Mouse (Mus musculus) embryo, embryonic 9.5 days (tissue): ENCODE measurements at regions not wholly inside any gene's neighbourhood (a gene's known extent, or its start where the extent isn't known, plus 50 kb on each side); places are given as distances from the start of the nearest gene placed in this dataset.
A peak's percentile ranks its signal among the peaks of the same experiment; 100 is the strongest.

Experiments
- DNase-seq: peaks from one replicate; pipeline ENCODE4 v3.0.0-alpha.2; 2017; ENCODE audit errors: extremely low spot score

GRCm38 (mm10) chr1:57032407-57032806, 54.0 kb upstream of the Satb2 start:
- no peak for DNase-seq

GRCm38 (mm10) chr1:57033244-57033643, 54.8 kb upstream of the Satb2 start:
- DNase-seq: no peak

DNA sequence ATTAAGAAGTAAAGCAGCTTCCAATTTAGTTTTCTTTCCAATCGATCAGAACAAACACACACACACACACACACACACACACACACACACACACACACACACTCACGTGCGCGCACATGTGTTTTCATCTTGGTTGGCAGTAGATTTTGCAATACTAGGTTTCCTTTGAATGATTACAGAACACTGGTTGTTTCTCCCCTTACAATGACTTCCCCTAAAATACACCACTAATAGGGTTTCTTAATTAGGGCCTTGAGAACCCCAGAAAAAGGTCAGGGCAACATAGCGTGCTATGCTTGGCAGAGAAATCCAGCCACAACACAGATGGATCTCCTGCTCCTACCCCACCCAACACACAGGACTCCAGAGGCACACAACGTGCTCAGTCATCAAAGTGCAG, 56.0 kb upstream of the Satb2 start:
- no peak for DNase-seq

DNA sequence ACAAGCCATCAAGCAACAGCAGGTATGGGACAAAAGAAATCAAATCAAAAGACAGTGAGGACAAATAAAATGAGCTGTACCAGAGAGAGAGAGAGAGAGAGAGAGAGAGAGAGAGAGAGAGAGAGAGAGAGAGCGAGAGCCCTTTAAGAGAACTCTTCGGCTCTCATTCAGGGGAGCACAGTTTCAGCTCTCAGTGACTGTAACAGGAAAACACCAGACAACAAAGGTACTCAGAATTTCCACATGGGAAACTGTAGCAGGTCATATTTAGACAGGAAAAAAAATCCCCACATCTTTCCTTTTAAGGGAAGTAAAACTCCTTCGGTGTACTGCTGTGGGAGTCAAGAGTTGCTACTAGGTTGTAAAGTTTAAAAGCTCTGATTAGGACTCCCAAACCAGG, 57.9 kb upstream of the Satb2 start:
- no peak for DNase-seq

- DNase-seq: no peak
These were observed 61.8 kb upstream of the Satb2 start for GRCm38 (mm10) chr1:57040201-57040600.

GRCm38 (mm10) chr1:57041578-57041977, 63.1 kb upstream of the Satb2 start:
- no peak for DNase-seq

- no peak for DNase-seq
These were observed 75.4 kb upstream of the Satb2 start for GRCm38 (mm10) chr1:57053836-57054235.

DNA sequence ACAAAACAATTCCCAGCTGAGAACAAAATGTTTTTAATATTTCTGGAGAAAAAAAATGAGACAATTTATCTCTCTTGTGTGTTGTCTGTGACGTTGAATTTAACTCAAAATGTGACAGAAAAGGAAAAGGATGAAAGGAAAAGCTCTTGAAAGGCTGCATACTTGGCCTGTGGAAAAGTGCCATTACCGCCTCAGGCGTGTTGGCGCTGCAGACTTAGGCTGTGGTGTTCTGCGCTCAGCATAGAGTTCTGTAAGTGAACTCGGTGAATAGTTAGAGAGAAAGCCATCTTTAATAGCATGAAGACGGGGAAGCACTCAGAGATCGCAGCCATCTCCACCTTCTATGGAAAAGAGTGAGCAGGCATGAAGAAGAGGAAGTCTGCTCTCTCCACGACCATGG, 77.5 kb upstream of the Satb2 start:
- no peak for DNase-seq

GRCm38 (mm10) chr1:57059216-57059615, 80.8 kb upstream of the Satb2 start:
- no peak for DNase-seq

- DNase-seq: no peak
These were observed 96.8 kb upstream of the Satb2 start for GRCm38 (mm10) chr1:57075221-57075620.

GRCm38 (mm10) chr1:57076696-57077095, 98.2 kb upstream of the Satb2 start:
- DNase-seq: peak; percentile 12

DNA sequence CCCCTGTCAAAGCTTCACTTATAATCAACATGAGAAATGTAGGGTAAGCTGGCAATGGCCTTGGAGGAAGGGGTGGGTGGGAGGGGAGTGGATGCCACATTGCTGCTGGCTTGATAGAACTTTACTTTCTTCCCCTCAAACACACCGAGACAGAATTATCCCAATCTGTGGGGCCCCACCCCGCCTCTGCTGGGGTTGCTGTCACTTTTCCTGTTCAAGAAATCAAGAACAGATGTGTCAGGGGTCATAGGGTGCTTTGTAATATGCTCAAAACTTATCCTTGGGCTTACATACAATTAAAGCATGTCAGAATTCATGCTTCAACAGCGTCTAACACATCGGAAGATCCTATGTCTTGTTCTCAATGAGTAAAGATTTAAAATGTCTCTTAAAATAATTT, 101.9 kb upstream of the Satb2 start:
- DNase-seq: no peak

DNA sequence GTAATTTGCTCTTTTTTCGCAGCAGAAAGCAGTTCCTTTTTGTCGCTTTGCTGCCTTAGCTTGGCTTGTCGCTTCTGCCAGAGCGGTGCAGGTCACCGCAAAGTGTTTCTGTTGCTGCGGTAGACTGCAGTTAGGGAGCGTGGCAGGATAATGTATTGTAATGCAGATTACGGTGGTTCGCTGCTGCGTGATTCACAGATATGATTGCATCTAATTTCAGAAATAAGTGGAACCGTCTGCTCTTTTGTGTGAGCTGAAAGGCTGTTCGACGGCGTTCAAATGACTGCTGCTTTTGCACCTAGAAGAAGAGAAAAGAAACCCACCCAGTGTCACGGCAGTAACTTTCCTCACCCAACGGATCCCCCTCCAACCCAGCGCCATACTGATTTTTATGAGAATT, 104.7 kb upstream of the Satb2 start:
- no peak for DNase-seq

DNA sequence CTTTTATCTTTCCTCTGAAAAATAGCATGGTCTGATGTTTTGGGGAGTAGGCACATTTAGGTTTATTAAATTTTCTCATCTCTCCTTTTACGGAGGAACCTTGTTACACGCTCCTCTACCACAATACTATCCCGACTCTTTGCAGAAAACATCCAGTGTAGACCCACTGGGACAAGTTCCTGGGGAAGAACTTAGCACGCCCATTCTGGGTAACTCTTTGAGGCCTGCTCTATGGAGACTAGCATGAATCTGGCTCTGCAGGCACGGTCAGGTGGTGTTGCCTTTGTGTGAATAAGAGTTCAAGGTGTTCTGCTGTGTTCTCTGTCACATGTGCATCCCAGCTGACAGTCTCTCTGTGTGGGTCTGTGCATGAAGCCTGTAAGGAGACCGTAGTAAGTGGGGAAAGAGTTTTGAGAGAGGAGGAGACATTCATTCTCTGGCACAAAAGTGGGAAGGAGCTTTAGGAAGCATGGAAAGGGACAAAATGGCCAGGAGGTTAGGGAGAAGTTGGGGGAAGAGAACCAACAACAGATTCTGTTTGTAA, 105.2 kb upstream of the Satb2 start:
- no peak for DNase-seq

DNA sequence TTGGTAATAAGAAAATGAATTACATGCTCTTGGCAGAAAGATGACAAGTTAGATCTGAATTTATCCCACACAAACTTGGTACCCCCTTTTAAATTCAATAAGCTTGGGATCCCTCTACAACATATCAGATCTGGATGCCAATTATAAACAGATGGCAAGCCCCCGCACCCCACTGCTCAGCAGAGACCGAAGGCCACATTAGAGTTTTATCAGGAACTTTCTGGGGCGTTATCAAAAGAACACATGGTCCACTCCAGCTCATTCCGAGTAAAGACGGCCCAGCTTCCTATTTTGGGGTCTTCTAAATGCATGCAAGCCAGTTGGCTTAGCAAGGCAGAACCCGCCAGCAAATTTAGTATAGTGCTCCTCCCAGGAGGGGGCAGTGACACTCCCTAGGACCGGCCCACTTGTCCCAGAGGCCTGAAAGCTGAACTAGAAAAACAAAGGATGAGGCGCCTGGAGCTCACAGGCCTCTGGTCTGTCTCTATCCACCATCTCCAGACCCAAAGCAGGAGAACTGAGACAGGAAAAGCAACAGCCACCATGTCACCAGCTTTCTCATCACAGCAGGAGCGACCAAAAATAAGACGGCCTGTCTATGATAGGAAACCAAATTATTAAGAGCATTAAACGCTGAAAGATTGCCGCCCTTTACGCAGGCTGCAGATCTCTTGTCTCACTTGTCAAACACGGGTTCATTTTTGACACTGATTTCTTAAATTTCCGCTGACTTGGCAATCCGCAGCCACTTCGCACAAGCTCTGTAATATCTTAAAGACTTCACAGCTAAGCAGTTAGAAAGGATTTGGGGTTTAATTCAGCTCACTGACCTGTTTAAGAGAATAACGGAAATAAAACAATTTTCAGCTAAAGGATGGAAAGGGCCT, 117.2 kb upstream of the Satb2 start:
- peak; percentile 26 for DNase-seq

GRCm38 (mm10) chr1:57096248-57096600, 117.8 kb upstream of the Satb2 start:
- DNase-seq: no peak

DNA sequence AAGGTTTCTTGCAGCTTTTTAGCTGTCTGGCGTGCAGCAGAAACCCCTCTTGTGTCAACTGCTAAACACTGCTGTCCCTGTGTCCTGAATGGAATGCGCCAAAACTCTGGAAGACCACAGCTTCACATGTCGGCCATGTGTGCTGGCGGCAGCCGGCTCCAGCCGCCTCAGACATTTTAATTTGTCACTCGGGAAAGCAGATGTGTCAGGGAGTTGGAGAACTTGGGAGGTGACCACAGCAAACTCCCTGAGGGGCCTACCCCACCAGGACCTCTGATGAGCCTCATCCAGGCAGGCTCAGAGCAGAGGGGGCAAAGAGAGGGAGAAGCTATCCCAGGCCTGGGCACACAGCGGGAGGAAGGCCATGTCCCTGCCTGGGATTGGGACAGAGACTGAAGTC, 118.3 kb upstream of the Satb2 start:
- DNase-seq: no peak

GRCm38 (mm10) chr1:57100614-57101013, 122.2 kb upstream of the Satb2 start:
- DNase-seq: no peak

GRCm38 (mm10) chr1:57107308-57107707, 128.9 kb upstream of the Satb2 start:
- DNase-seq: no peak

GRCm38 (mm10) chr1:57120678-57121077, 142.2 kb upstream of the Satb2 start:
- no peak for DNase-seq

DNA sequence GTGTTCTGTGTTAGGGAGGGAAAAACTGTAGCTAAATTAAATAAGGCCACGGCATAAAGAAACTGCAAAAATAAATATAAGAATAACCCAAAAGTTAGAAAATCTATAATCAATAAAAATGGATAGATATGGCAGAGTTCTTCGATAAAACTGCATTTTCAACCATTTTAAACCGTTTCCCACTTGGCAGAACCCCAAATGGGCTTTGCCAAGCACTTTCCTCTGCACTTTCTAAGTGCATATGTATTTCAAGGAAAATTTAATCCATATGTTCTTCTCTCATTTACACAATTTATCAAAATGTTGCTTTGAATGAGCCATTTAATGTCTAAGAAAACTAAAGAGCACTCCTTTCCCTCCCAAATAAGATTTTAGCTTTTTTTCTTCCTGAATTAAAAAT, 165.7 kb upstream of the Satb2 start:
- DNase-seq: no peak

DNA sequence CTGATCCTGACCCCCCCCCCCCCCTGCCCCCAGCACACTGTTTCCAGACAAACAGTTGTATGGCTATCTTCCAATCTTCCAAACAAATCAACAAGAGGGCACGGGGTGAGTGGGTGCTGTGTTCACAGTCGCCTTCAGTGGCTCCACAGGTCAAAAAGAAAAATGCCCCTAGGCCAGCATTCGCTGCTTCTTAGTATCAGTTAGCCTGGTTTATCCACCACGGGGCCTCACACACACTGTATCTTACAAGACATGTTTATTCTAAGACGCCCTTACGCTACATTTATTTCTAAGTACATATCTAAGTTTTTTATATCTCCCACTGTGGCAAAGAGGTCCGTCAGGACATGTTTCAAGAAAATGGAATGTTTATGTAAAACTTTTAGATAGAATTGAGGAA, 177.4 kb upstream of the Satb2 start:
- DNase-seq: no peak

DNA sequence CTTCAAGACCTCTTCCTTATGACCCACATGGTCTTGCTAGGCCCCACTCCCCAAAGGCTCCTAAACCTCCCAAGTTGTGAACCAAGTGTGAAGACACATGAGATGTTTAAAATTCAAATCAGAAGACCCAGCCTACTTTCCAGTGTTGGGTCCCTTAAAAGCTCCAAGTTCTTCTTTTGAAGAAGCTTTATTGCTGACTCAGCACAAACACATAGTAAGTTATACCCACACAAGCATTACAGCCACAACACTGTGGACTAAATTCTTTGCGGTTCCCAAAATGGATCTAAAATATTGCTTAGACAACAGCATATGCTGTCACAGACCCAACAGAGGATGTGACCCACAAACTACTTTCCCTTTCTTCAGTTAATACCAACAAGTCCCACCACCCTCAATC, 186.0 kb upstream of the Satb2 start:
- no peak for DNase-seq
